Mouse (Mus musculus) embryonic facial prominence, embryonic 10.5 days (tissue): ENCODE data around the gene Slit3. TPM values are rescaled to one million over a fixed set of nuclear protein-coding genes. Genes with fewer than 3 reads are reported as not detected.

Source experiments
- DNase-seq: peaks from one replicate; pipeline ENCODE4 v3.0.0-alpha.2; 2017; ENCODE audit warnings: low spot score
- H3K27ac ChIP-seq: fragments of 300-500 bp; sonication (generic); replicated peaks from 2 replicates; pipeline ENCODE4 v1.5.1; 2016; ENCODE audit warnings: mild to moderate bottlenecking
- H3K27me3 ChIP-seq: fragments of 300-500 bp; sonication (generic); replicated peaks from 2 replicates; pipeline ENCODE4 v1.6.1; 2016; ENCODE audit warnings: low read depth, mild to moderate bottlenecking; ENCODE audit not compliant: poor library complexity, severe bottlenecking
- H3K36me3 ChIP-seq: fragments of 300-500 bp; sonication (generic); replicated peaks from 2 replicates; pipeline ENCODE4 v1.6.1; 2016; ENCODE audit warnings: mild to moderate bottlenecking, moderate library complexity
- H3K4me1 ChIP-seq: fragments of 300-500 bp; sonication (generic); 2 replicates; pipeline ENCODE4 v1.6.1; 2016
- H3K4me3 ChIP-seq: fragments of 300-500 bp; sonication (generic); 2 replicates; pipeline ENCODE4 v1.5.1; 2016; ENCODE audit warnings: mild to moderate bottlenecking, moderate library complexity
- H3K9me3 ChIP-seq: fragments of 300-500 bp; sonication (generic); 2 replicates; pipeline ENCODE4 v1.6.1; 2016; ENCODE audit warnings: mild to moderate bottlenecking
- WGBS: fragments of 180-500 bp; shearing (Covaris S2); methylation state at CpG from one replicate; pipeline ENCODE4 v1.1.7; 2016; 5-methylcytosine and 5-hydroxymethylcytosine counted together
- polyA plus RNA-seq: library from polyadenylated mRNA; unstranded; fragments of >200 nt; fragmentation: Nextera tagmentation; extraction: Ambion mirVana; gene quantifications from 2 replicates; pipeline ENCODE4 v1.2.1, GENCODE M21; 2016

The Slit3 gene
- polyA plus RNA-seq, 1 experiment from 2014 or later, result 12.6 TPM

DNA sequence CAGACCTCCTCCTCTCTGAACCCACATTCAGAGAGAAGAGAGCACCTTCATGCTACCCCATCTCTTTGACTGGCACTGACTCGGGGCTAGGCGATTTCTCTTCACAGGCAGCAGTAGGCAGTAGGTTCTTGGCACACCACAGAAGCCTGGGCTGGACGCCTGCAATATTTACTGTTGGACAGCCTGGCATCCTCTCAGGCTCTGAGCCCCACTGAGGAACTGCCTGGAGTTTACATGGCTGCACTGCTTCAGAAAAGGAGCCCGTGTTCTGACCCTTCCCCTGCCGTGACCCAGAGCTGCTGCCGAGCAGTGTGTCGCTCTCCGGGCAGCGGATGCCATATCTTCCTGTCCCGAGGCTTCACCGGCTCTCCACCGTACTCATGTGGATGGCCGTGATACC lies 583.4 kb downstream of the Slit3 start:
- Histone ChIP-seq H3K36me3 (peaks cover 46% of the 10 kb centered on the region), H3K4me1 (peaks cover 13% of the 10 kb centered on the region), H3K4me3 (no peak overlapping the region), H3K27ac (no peak overlapping the region), H3K9me3 (peaks cover 19% of the 10 kb centered on the region; the same call in 1 of the 2 replicates), H3K27me3 (no peaks in the 10 kb centered on the region)
- no peak for DNase-seq
- WGBS, result 95% methylated on average over 13 of the region's 13 CpGs

DNA sequence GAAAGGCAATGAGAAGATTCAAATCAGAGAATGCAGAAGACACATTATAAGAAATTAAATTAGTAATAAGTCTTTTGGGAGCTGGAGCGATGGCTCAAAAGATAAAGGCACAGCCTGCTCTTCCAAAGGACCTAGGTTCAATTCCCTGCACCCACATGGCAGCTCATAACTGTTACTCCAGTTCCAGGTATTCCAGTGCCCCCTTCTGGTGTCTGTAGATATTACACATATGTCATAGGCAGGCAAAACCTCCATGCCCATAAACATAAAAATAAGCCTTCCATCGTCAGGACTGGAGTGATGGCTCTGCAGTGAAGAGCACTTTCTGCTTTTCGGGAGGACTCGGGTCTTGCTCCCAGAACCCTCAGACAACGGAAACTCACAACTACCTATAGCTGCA lies 583.9 kb downstream of the Slit3 start:
- Histone ChIP-seq H3K9me3 (peaks cover 19% of the 10 kb centered on the region; the same call in 1 of the 2 replicates), H3K4me1 (peaks cover 14% of the 10 kb centered on the region), H3K36me3 (peaks cover 46% of the 10 kb centered on the region), H3K27me3 (no peaks in the 10 kb centered on the region), H3K4me3 (no peak overlapping the region), H3K27ac (no peak overlapping the region)
- no peak for DNase-seq
- 93% methylated on average over 5 of the region's 5 CpGs for WGBS

DNA sequence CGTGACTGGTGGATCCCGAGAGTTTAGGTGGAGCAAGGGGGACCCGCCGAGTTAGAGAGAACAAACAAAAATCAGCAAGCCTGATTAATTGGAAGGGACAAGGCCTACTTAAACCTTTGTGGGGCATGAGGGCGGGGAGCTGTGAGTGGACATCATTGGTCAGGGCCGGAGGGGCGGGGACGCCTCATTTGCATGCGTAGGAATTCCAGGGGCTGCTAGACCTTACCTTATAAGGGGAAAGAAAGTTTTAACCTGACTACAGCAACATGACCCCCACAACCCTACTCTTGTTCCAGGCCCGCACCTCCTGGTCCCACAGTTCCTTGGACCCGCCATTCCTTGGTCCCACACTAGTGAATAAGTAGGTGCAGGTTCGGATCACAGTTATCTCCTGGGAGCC lies 586.4 kb downstream of the Slit3 start:
- Histone ChIP-seq H3K36me3 (peaks cover 39% of the 10 kb centered on the region), H3K9me3 (peaks cover 19% of the 10 kb centered on the region; the same call in 1 of the 2 replicates), H3K27ac (no peak overlapping the region), H3K4me3 (no peak overlapping the region), H3K4me1 (peaks cover 14% of the 10 kb centered on the region), H3K27me3 (no peaks in the 10 kb centered on the region)
- no peak for DNase-seq
- WGBS, result 93% methylated on average over 12 of the region's 12 CpGs

DNA sequence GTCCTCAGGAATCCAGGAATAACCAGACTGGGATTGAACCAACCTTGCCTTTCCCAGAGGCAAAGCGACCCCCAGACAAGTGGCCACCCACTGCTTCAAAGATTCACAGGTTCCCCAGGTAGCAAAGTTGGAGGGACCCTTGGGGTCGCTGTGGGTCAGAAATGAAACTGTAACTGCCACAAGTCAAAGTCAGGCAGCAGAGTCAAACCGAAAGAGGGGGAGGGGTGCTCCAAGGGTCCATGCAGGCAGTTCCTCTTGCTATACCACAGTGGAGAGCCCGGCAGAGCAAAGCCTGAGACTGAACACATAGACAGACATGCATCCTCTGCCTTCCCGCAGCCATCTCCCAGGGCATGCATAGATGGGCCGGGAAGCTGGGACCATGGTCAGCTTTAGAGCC lies 590.3 kb downstream of the Slit3 start:
- H3K27ac ChIP-seq, result no peak overlapping the region
- WGBS, result 90% methylated on average over 6 of the region's 6 CpGs
- H3K9me3 ChIP-seq, result no peaks in the 10 kb centered on the region
- no peak overlapping the region for H3K4me3 ChIP-seq
- H3K27me3 ChIP-seq, result no peaks in the 10 kb centered on the region
- peaks cover 3% of the 10 kb centered on the region for H3K4me1 ChIP-seq
- H3K36me3 ChIP-seq, result peaks cover 13% of the 10 kb centered on the region; the same call in 1 of the 2 replicates
- DNase-seq, result no peak

DNA sequence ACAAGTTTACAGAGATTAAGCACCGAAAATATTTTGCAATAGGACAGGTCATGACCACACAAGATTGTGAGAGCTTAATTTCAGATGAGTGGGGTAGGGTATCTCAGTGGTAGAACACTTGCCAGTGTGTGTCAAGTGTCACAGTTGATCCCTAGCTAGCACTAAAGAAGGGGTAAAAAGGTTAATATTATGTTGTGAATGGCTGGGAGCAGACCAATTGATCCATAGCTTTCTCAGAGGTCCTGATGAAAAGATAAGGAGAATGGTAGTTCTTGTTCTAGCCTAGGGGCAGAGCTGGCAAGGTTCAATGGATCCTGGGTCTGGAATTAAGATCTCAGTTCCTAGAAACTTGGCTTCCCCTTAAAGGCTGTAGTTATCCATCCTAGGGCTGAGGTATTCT lies 597.9 kb downstream of the Slit3 start:
- WGBS, result 79% methylated on average over 1 of the region's 1 CpGs
- H3K9me3 ChIP-seq, result no peaks in the 10 kb centered on the region
- H3K27ac ChIP-seq, result no peak overlapping the region
- H3K4me3 ChIP-seq, result no peak overlapping the region
- H3K27me3 ChIP-seq, result no peaks in the 10 kb centered on the region
- no peak for DNase-seq
- no peaks in the 10 kb centered on the region for H3K36me3 ChIP-seq
- no peaks in the 10 kb centered on the region for H3K4me1 ChIP-seq

DNA sequence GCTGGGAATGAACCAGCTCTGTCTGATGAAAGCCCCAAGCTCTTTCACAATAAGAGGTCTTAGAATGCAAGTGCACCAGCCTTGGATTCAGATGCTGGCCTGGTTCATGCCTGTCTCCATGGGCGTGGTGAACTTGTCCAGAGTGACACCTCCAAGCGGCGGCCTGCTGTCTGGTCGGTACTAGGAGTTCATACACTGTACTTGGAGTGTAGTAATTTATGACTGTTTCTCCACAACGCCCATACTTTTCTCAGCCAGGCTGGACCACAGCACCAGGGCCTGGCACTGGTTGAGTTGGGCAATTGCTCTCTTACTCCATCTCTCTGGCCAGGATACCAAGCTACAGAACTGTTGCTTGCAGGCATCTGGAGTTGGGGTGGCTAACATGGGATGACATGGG lies 602.9 kb downstream of the Slit3 start:
- Histone ChIP-seq H3K9me3 (no peaks in the 10 kb centered on the region), H3K27me3 (no peaks in the 10 kb centered on the region), H3K27ac (no peak overlapping the region), H3K4me1 (no peaks in the 10 kb centered on the region), H3K36me3 (no peaks in the 10 kb centered on the region), H3K4me3 (no peak overlapping the region)
- WGBS, result 87% methylated on average over 5 of the region's 5 CpGs
- no peak for DNase-seq

DNA sequence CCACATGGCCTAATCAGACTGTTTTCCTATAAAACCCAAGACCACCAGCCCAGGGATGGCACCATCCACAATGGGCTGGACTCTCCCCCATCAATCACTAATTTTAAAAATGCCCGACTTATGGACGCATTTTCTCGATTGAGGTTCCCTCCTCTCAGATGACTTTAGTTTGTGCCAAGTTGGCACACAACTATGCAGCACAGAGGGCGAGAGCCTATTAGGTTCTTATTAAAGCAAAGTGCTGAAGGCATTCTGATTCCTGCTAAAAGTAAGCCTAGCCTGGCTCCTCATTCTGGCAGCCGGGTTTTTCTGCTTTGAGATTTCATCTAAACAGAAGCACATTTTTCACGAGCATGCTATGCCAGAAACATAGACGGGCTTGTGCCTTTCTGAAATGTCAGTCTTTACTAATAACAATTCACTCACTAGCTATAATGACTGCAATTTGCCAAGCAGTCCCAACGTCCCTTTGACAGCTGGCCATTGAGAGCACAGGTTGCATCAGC lies 605.4 kb downstream of the Slit3 start:
- no peak for DNase-seq

DNA sequence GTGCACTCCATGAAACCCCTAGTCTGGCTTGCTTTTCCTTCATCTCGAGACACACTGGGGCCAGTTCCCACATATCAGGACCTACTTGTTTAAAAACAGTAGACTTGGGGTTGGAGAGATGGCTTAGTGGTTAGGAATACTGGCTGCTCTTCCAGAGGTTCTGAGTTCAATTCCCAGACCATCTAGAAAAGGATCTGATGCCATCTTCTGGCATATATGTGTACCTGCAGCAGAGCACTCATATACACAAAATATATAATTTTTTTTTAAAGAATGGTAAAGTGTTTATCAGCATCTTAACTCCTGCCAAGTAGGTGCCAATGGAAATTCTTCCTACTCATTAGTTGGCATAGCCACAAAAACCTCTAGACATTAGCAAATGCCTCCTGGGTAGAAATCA lies 607.2 kb downstream of the Slit3 start:
- no peak for DNase-seq
- Histone ChIP-seq H3K4me1 (no peaks in the 10 kb centered on the region), H3K4me3 (no peak overlapping the region), H3K27me3 (peaks cover 4% of the 10 kb centered on the region; the same call in 1 of the 2 replicates), H3K36me3 (no peaks in the 10 kb centered on the region), H3K27ac (no peak overlapping the region), H3K9me3 (no peaks in the 10 kb centered on the region)
- WGBS, result 88% methylated on average over 1 of the region's 1 CpGs

More for the DNA sequence above, 605.4 kb downstream of the Slit3 start:
- WGBS, result 83% methylated on average over 8 of the region's 8 CpGs
- H3K4me3 ChIP-seq, result no peak overlapping the region
- no peaks in the 10 kb centered on the region for H3K36me3 ChIP-seq
- H3K27ac ChIP-seq, result no peak overlapping the region
- H3K9me3 ChIP-seq, result no peaks in the 10 kb centered on the region
- H3K27me3 ChIP-seq, result peaks cover 4% of the 10 kb centered on the region; the same call in 1 of the 2 replicates
- no peaks in the 10 kb centered on the region for H3K4me1 ChIP-seq

DNA sequence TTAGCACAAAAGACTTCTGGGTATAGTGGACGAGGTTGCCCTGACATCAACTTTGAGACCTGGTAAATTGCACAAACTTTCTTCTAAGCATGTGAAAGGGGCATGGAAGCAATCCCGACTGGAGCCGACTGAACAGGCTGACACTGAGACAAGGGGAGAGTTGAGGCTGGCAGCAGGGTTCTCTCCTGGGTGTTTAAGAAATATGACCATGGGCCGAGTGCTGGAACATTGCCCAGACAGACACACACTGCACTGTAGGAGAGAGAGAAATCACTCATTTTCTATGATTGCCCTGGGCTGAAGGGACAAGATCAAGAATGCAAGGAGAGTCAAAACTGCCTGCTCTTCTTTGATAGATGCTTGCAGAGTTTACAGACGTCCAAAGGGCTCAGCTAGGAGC lies 608.2 kb downstream of the Slit3 start:
- Histone ChIP-seq H3K27ac (no peak overlapping the region), H3K27me3 (peaks cover 11% of the 10 kb centered on the region; the same call in 1 of the 2 replicates), H3K4me1 (no peaks in the 10 kb centered on the region), H3K9me3 (no peaks in the 10 kb centered on the region), H3K4me3 (no peak overlapping the region), H3K36me3 (no peaks in the 10 kb centered on the region)
- WGBS, result 58% methylated on average over 5 of the region's 5 CpGs
- DNase-seq, result no peak

DNA sequence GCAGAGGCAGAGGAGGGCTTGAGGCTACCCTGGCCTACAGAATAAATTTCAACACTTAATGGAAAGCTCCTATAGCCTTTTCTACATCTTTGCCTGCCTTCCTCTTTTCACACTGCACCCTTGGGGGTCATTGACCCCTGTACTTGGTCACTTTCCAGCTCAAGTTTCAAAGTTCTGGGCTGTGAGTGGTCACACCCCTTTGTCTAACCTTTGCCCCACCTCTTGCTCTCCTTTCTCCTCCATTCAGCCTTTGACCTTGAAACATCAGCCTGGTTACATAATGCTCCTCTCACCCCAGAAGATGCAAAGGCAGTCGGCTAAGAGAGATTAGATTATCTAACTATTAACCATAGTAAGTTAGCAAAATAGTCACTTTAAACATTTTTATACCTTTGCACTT lies 611.3 kb downstream of the Slit3 start:
- no peaks in the 10 kb centered on the region for H3K4me1 ChIP-seq
- no peak for DNase-seq
- H3K27ac ChIP-seq, result no peak overlapping the region
- H3K36me3 ChIP-seq, result no peaks in the 10 kb centered on the region
- WGBS, result 59% methylated on average over 1 of the region's 1 CpGs
- H3K27me3 ChIP-seq, result peaks cover 13% of the 10 kb centered on the region; the same call in 1 of the 2 replicates
- H3K4me3 ChIP-seq, result no peak overlapping the region
- H3K9me3 ChIP-seq, result no peaks in the 10 kb centered on the region

DNA sequence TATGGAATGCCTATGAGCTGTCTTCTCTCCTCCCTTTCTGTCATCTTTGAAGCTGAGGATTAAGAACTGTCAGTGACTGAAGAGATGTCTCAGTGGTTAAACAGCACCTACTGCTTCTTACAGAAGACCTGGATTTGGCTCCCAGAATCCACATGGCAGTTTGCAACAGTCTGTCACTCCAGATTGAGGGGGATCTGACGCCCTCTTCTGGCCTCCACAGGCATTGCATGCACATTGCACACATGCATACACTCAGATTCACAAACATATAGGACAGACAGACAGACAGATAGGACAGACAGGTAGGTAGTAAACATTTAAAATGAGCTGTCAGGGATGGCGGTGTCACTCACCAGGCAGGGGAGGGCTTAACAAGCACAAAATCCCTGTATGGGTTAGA lies 615.8 kb downstream of the Slit3 start:
- Histone ChIP-seq H3K4me1 (no peaks in the 10 kb centered on the region), H3K36me3 (no peaks in the 10 kb centered on the region), H3K9me3 (no peaks in the 10 kb centered on the region), H3K27ac (no peak overlapping the region), H3K27me3 (0 out of 2 replicates have a peak, but pooled peaks cover 9% of the 10 kb centered on the region), H3K4me3 (no peak overlapping the region)
- no peak for DNase-seq
- WGBS, result 75% methylated on average over 2 of the region's 2 CpGs

DNA sequence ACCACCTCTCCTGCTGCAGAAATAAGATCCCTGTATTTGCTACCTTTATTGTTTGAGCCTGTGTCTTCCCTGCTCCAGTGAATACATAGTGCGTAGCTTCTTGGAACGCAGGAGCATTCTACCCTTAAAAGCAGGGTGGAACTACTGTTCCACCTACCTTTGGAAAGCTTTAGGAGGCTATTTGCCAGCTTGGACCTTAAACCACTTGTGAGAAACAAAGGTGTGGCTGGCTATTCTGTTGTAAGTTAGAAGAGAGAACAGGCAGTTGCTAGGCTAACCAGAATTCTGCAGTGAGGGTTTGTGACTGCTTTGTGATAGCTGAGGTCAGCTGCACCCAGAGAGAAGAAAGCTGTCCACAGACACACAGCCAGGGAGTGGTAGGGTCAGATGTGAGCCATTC lies 616.2 kb downstream of the Slit3 start:
- Histone ChIP-seq H3K36me3 (no peaks in the 10 kb centered on the region), H3K4me3 (no peak overlapping the region), H3K4me1 (no peaks in the 10 kb centered on the region), H3K27me3 (0 out of 2 replicates have a peak, but pooled peaks cover 9% of the 10 kb centered on the region), H3K9me3 (no peaks in the 10 kb centered on the region), H3K27ac (no peak overlapping the region)
- 98% methylated on average over 2 of the region's 2 CpGs for WGBS
- DNase-seq, result no peak

DNA sequence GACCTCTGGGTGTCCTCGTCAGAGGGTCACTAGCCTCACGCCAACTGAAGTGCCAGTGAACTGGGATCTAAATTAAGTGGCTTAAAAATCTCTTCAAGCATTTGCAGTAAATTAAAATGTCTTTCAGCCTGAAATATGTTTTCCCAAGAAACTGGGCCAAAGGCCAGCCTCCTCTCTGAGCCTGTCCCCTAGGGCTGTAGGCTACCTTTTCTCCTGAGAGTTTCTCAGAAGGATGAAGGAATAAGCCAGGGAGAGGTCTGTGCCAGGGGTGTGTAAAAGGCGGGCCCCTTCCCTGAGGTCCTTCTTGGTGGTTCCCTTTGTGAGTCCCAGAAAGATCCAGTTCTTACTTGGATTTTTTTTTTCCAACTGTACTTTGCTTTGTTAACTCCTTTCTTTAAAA lies 617.1 kb downstream of the Slit3 start:
- 76% methylated on average over 3 of the region's 3 CpGs for WGBS
- H3K4me3 ChIP-seq, result no peak overlapping the region
- 0 out of 2 replicates have a peak, but pooled peaks cover 9% of the 10 kb centered on the region for H3K27me3 ChIP-seq
- H3K9me3 ChIP-seq, result peaks cover under 1% of the 10 kb centered on the region; the same call in 1 of the 2 replicates
- no peaks in the 10 kb centered on the region for H3K36me3 ChIP-seq
- H3K4me1 ChIP-seq, result no peaks in the 10 kb centered on the region
- DNase-seq, result no peak
- no peak overlapping the region for H3K27ac ChIP-seq
